Mouse (Mus musculus): ENCODE results near the gene Tns2.

Tns2 gene

DNA sequence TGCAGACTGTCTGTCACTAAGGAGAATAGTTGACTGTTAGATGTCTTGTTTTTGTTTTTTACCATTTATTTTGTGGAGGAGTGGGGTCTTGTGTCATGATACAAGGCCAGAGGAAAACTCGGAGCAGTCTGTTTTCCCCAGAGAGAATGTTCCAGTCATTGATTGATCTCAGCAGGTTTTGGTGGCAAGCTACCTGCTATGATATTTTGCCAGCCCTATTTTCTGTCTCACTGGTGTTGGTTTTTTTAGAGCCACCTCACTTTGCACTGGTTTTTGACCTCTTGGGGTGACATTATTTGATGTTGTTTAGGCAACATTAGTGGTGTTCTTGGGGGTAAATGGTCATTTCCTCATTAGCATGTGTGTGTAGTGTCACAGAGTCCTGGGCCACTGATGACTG is 8.5 kb upstream of the Tns2 start:
- no peak for DNase-seq (ENCODE audit: low spot score in 2 of 2)

GRCm38 (mm10) chr15:102092222-102092621 is 8.0 kb upstream of the Tns2 start:
- no peak for DNase-seq (ENCODE audit: low spot score in 2 of 2)

DNA sequence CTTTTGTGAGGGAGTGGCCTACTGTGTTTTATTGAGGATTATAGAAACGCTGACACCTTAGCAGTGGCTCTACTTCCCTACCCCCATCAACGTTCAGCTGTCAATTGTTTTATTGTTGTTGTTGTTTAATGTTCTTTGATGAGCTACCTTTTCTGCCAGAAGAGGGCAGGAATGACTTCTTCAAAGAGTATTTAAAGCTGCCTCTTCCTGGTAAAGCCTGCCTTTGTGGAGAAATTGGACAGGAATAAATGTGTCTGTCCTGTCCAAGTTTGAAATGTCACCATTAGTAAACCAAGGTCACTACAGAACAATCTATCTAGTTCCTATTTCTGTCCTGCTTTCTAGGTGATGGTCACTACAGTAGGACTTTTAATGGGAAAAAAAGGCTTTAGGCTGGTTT is 6.1 kb upstream of the Tns2 start:
- no peak for DNase-seq (ENCODE audit: low spot score in 2 of 2)

DNA sequence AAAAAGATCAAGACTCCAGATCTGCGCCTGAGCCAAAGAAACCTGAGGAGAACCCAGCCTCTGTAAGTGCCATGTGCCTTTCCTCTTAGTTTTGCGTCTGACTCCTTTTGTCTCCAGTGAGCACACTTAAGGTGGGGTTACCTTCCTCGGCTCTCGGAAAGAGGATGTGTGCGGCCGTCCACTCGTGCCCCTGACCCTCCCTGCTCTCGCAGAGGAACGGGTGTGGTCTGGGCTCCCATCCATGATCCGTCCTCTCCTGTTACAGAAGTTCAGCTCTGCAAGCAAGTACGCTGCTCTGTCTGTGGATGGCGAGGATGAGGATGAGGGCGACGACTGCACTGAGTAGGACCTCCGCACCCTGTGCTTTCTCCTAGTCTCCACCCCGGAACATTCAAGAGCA is 5.2 kb upstream of the Tns2 start:
- DNase-seq (ENCODE audit: low spot score in 2 of 2) = no peak

DNA sequence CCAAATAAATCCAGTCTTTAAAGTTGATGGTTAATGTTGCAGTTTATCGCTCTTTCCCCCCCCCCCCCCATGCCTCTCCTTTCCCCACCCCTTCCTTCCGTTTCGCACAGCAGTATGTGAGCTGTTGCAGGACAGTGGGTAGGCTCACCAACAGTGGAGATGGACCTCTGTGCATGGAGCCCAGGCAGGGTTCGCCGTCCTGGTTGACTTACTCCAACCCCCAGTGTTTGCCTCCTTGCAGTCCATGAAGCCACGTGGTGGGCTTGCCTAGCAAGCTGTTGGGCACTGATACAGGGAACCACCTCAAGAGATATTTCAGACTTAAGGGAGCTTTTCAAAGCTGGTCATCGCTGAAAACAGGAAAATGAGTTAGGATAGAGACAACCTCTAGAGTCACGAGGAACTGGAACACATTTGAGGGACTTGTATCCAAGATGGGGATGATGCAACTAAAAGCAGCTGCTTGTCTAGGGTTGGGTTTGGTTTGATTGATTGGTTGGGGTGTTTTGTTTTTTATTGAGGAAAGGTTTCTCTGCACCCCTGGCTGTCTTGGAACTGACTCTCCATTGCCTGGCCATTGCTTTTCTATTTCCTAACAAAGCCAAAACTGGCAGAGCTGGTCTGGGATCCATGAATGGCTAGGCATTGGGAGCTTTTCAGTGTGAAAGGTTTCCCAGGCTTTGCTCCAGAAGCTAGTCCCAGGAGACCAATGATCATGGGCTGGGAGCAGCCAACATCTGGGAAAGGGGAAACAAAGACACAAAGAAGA is 2.9 kb upstream of the Tns2 start:
- no peak for DNase-seq (ENCODE audit: low spot score in 2 of 2)

GRCm38 (mm10) chr15:102097991-102098555 is 2.1 kb upstream of the Tns2 start:
- no peak for DNase-seq (ENCODE audit: low spot score in 2 of 2)

- no peak for DNase-seq (ENCODE audit: low spot score in 2 of 2)
Measured at GRCm38 (mm10) chr15:102099260-102099659, 953 bp upstream of the Tns2 start.

- peak in 1 of 2 experiments; percentile 48 for DNase-seq (ENCODE audit: low spot score in 2 of 2)
Measured at GRCm38 (mm10) chr15:102099771-102100160, 447 bp upstream of the Tns2 start.

- DNase-seq (ENCODE audit: low spot score in 2 of 2) = no peak
Measured at GRCm38 (mm10) chr15:102100996-102101671, 921 bp downstream of the Tns2 start.

- DNase-seq (ENCODE audit: low spot score in 2 of 2) = no peak
Measured at GRCm38 (mm10) chr15:102101672-102102541, 1.7 kb downstream of the Tns2 start.

DNA sequence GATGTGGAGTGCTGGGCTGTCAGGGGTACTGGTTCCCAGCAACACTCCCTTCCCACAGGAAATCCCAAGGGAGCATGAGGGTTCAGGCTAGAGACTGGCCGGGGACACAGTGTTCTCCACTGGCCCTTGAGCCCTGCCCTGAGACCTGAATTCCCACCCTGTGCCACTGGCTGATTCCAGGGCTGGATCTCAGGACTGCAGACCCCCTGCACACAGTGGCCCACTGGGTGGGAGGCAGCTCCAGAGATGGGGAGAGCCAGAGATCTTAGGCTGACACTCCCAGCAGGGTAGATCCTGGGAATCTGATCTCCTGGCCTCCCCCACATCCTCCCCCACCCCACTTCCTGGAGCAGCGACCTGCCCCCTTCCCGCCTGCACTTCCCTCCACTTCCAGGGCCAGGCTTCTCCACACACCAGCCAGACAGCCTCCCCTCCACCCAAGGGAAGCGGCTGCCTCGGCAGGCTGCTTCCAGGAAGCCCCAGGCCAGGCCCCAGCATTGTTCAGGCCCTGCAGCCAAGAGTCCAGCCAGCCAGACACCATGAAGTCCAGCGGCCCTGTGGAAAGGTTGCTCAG is 2.4 kb downstream of the Tns2 start:
- DNase-seq (ENCODE audit: low spot score in 2 of 2) = no peak

- DNase-seq (ENCODE audit: low spot score in 2 of 2) = no peak
Measured at GRCm38 (mm10) chr15:102103371-102103946, 3.2 kb downstream of the Tns2 start.

GRCm38 (mm10) chr15:102103947-102104555 is 3.8 kb downstream of the Tns2 start:
- no peak for DNase-seq (ENCODE audit: low spot score in 2 of 2)

DNA sequence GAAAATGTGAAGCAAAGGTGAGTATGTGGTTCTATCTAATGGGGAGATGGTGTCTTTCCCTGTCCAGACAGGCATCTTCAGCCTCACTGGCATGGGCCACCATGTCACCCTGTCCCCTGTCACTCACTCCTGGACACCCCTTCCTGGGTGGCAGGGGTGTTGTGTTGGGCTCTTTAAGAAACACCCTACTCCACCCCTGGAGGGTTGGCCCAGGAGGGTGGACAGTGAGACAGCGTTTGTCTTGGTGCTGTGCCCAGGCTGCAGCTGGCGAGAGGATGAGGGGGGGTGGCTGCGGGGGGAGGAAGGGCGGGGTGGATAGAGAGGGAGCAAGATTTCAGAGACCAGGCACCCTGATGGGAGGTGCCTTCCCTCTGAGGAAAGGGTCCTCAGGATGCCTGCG is 5.1 kb downstream of the Tns2 start:
- no peak for DNase-seq (ENCODE audit: low spot score in 2 of 2)

GRCm38 (mm10) chr15:102105764-102106730 is 5.8 kb downstream of the Tns2 start:
- peak; percentile 30 to 51 for DNase-seq (ENCODE audit: low spot score in 2 of 2)

DNA sequence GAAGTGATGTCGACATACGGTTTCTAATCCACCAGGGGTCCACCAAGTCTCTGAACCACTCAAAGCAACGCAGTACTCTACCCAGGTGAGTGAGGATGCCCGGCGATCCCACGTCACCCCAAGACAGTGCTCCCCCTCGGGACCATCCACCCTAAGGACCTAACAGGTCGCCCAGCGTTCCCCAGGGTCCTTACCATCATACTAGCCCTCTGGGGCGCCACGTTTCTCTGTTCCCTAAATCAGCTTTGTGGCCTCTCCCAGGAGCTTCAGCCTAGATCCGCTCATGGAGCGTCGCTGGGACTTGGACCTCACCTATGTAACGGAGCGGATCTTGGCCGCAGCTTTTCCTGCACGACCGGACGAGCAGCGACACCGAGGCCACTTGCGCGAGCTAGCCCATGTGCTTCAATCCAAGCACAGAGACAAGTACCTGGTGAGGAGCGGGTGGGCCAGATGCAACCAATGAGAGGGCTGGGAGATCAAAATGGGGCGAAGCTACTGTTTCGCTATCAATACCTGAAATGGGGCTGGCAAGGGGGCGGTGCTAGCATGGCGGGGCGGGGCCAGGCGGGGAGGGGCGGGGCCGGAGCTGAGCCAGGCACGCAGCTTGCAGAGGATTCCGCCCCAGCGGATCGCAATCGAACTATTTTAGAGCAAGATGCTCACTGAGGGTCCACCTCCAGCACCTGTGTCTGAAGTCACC is 6.7 kb downstream of the Tns2 start:
- DNase-seq (ENCODE audit: low spot score in 2 of 2) = no peak

GRCm38 (mm10) chr15:102107689-102108573 is 7.7 kb downstream of the Tns2 start:
- DNase-seq (ENCODE audit: low spot score in 2 of 2) = peak; percentile 55 to 70
